Mouse (Mus musculus) cerebellum, postnatal 10 days (tissue): Measurements from ENCODE around the gene Slc16a14.
A peak's percentile ranks its signal among the peaks of the same experiment; 100 is the strongest.

Source experiments
- DNase-seq, 2 experiments: peaks; one replicate each; pipeline ENCODE4 v3.0.0; 2021; ENCODE audit warnings: mixed read lengths in 2 of 2

Slc16a14 gene

DNA sequence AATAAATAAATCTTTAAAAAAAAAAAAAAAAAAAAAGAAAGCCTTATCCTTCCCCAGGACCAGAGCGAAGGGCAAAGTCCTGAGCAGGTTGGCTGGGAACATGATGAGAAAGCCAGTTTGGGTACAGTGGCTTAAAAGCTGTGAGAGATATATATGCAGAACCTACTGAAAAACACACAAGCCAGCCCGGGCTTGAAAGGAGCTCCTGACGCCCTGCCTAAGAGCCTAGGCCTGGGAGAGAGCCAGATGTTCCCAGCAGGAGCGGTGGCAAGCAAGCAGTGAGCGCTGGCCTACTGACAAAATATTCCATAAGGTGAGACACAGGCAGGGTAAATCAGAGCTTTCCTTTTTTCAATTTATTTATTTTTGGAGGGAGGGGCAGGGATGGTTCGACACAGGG is 68.7 kb downstream of the Slc16a14 start:
- DNase-seq: peak; percentile 17 to 42

DNA sequence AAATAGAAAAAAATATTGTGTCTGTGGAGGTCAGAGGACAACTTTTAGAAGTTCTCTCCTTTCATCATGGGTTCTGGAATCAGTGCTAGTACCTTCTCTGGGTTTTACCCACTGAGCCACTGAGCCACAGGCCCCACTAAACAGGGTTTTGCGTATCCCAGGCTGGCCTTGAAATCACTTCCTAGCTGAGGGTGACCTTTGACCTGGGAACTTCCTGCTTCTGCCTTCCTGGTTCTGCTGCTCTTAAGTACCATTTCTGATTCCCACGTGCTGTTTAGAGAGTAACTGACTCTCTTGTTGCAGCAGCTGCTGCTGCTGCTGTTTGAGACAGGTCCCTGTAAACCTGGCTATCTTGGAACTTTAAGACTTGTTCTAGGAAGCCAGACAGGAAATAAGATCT is 70.3 kb downstream of the Slc16a14 start:
- DNase-seq: no peak

DNA sequence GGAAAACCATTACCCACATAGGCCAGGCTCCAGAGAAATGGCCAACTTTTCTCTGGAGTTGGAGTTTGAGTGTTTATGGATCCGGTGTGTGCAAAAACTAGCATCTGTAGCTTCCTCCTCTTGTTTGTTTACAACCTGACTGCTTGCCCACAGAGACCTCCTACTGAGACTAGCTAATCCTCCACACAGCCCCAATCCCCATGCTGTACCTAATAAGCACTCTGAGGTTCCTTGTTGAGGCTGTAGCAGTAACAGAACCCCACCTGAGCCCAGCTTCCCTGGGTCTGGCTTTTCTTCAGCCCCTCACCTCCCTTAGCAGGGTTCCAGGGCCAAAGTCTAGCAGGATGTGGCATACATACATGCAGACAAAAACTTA is 73.7 kb downstream of the Slc16a14 start:
- DNase-seq: no peak

DNA sequence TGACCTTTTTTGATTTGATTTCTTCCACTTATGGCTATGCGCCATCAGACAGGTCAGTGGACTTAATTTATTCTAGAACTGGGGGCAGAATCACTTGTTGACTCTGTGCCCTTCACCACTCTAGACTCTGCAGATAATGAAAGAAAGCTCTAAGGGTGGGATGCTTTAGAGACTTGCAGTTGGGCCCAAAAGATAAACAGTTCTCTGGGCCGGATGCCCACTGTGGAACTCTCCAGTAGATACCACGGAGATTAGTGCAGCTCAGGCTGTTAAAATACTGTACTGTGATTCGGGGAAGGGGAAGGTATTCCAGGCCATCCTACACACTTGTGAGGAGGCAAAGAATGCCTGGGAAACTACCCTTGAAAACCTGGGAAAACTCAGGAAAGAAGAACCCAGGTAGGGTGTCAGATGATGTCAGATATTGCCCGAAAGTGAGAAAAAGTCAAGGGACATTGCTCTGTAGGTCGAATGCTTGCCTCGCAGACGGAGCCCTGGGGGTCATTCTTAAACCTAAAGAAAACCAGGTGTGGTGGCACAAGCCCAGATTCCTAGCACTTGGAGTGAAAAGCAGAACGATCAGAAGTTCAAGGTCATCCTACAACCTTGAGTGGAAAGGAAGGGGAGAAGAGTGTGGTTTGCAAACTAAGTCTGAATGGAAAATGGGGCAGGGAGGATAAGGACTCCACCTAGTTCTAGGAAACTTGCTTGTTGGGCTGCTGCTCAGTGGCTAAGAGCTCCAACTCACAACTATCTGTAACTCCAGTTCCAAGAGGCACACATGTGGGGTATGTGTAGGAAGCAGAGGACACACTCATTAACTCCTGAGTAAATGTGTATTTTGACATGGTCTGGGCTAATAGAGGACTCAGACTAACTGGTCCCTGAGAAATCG is 74.3 kb downstream of the Slc16a14 start:
- no peak for DNase-seq

DNA sequence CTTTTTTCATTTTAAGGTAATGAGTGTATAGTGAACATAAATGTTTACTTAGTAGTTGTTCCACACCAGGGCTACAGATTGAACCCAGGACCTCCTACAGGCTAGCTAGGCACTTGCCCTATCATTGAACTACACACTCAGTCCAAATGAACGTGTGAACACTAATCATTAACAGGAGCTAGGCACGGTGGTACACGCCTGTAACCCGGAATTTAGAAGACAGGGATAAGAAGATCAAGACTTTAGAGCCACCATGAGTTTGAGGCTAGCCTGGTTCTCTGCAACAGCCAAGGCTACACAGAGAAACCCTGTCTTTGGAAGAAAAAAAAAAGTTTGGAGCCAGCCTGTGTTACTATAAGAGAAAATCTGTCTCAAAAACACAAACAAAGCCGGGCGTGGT is 75.3 kb downstream of the Slc16a14 start:
- no peak for DNase-seq
